Mouse (Mus musculus) layer of hippocampus, postnatal 25 days (tissue): Measurements from ENCODE around the gene Ccdc125. TPM values are rescaled to one million over a fixed set of nuclear protein-coding genes. Genes with fewer than 3 reads are reported as not detected.

Experiments
- DNase-seq, 2 experiments: peaks; one replicate each; pipeline ENCODE4 v3.0.0; 2022; ENCODE audit warnings: mixed read lengths in 2 of 2, low spot score in 1 of 2; ENCODE audit errors: extremely low spot score in 1 of 2
- total RNA-seq, 2 experiments: library from RNA; stranded (reverse); gene quantifications; 2 replicates each; pipeline ENCODE4 v1.2.3; 2021

Ccdc125 gene
- under 1 TPM; 0.17 to 0.42 TPM for total RNA-seq

DNA sequence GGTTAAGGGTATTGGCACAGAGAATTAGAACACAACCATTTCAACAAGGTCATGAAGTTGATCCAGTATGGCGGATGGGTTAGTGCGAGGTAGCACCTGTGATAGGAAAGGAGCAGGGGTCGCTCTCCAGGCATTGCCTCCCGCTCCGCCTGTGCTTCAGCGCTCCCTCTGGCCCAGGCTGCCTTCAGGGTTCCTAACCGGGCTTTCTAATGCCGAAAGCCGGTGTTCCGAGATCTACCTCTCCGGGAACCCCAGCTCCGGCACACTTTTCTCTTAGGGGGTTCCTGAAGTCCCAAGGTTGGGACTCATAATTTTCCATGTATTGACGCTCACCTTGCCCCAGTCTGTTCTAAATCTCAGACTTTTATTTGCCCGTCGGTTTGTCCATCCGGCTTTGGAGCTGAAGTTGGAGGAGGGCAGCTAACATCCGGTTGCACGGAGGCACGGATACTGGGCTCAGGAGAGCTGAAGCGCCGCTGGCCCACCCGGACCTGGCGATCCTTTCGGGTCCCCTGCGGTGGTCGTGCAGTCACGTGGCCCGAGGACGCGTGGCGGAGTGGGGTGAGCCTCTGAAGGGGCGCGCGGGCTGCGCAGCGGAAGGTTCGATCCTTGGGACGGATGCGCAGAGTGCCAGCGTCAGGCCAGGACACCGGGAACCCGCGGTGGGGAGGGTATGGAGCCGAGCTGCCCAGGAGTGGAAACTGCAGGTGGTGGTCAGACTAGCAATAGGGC is at the start of gene Ccdc125:
Gene Ccdc125, plus strand, starts transcription at position 427 of the 732 bp plus-strand sequence.
- no peak for DNase-seq

DNA sequence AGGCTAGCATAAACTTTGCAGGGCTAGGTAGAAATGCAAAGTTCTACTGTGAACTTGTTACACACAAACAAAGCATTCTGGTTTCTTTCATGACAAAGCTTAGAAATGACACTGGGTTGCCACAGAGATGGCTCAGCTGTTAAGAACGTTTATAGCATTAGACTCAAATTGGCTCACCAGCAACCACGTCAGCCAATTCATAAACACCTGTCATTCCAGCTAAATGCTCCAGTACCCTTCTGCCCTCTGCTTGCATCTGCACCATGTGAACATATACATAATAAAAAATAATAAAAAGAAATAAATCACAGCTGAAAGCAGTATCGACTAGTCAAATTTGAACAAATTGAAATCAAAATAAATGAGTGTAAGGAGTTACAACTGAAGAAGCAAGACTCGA is 47.3 kb upstream of the Ccdc125 start:
- no peak for DNase-seq

DNA sequence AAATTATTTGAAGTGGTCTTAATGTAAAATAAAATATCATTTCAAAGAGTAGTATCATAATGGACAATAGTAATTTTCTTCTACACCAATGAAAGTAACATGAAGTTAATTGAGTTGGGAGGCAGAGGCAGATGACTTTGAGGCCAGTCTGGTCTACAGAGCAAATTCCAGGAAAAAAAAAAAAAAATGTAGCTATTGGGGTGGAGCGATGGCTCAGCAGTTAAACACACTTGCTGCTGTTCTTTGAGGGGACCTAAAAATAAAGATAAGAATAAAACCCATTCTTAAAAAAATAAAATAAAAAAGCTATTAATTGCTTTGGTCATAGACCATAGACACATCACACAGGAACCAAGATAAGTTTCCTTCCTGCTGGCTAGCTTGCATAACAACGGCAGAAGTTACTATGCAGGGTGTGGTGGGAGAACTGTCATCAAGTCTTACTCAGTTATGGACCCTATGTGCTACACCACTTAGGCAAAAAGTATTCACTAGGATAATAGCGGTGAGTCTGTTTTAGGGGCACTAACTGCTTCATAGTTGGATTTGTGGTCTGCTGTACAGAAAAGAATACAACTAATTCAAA is 35.3 kb upstream of the Ccdc125 start:
- no peak for DNase-seq

DNA sequence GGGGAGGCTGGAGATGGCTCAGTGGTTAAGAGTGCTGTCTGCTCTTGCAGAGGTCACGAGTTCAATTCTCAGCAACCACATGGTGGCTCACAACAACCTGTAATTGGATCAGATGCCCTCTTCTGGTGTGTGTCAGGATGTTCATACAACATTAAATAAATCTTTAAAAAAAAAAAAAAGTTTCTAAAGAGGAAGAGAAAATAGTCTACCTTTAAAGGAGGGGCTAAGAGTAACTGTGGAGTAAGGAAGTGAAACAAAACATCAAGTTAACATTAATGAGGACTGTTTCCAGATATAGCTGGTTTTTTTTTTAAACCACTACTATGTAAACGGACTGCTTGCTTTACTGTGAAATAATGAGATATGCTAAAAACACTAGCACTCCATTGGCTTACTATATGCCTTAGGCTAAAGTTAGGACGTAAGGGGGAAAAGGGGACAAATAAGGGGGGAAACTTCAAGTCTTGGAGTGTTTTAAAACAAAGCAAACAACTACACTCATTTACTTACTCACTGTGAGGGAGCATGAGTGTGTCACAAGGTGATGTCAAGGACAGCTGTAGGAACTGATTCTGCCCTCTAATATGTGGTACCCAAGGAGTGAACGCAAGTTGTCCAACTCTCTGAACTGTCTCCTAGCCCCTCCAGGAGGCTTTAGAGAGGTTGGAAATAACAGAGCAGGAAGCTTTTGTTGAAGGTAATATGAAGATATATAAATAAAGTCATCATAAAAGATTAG is 26.9 kb upstream of the Ccdc125 start:
- no peak for DNase-seq

DNA sequence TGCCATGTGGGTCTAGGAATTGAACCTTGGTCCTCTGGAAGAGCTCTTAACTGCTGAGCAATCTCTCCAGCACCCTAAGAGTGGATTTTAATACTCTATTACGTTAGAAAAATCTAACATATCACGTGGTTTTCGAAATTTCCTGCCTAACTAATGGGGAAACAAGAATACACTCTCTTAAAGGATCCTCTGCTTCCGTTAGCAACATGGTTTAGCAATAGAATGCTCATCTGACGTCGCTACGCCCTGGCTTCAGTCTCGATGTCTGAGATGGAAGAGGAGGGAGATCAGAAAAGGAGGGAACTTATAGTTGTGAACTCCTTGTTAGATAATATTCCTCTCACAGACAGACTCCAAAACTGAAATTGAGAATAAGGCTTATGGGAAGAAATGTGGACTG is 21.3 kb upstream of the Ccdc125 start:
- no peak for DNase-seq

DNA sequence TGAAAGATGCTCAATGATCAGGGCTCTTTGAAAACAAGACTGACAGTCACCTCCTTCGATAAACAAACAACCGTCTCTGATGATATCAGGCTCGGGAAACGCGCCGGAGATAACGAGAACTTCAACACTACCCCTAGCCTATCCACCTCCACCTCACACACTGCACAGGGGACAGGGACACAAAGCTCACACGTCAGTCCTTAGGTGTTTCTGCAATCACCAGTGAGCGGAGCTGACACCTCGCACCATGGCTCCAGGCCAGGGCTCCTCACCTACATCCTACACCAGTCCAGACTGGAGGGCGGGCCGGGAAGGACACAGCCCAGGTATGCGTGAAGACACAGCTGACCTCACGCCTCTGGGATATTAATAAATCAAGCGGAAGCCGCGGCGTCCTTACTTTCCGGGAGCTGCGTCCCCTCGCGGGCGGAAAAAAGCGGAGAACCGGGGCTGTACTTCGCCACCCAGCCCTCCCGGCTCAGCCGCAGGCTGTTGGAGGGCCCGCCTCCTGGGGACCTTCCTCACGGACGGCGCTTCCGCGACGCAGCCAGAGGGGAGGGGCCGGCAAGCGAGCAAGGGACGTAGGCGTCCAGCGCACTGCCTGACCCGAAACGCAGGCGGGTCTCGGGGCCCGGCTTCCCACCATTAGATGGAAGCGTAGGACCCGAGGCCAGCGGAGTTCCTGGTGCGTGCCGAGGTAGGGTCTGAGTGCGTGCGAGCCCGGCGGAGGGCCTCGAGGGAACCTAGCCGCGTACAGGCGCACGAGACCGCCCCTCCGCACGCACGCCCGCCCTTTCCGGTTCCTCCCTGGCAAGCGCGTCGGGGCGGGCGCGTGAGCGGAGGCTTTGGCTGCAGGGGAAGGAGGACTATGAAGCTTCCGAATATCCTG is 18.7 kb upstream of the Ccdc125 start, which contains the start of the genes Ak6 and Rad17:
Gene Ak6, plus strand, starts transcription at position 430 of the 889 bp plus-strand sequence.
Gene Rad17, minus strand, starts transcription at position 502 of the 889 bp plus-strand sequence.
- DNase-seq = peak; percentile 98

DNA sequence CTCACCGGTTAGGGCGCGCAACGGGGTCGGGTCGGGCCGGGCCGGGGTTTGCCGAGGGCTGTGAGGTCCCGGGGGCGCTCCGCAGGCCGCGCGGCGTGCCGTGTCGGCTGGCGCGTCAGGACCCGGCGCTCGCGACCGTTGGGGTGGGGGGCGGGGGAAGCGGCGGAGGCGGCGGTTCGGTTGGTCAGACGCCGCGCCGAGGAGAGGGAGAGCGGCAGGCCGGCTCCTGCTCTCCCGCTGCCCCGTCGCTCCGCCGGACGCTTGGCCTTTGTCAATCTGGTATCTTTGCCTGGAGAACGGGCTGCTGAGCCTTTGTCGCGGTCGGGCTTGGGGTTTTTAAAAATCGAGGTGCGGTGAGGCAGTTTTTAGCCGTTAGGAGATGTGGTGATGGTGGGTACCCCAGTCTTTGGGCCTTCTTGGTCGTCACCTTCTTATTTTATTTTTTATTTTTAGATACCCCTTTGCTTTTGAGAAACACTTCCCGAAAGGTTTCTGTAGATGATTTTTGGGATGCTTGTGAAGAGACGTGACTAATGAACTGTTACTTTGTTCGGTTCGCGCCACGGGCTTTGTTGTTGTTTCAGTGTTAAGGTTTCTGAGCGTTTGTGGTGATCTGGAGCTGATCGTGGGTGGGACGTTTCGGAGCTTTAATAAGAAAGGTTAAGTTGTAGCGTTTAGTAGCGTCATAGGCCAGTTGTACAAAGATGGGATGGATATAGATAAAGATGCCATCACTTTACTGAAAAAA is 17.9 kb upstream of the Ccdc125 start, which contains the start of gene Taf9:
Gene Taf9, plus strand, starts transcription at position 141 of the 748 bp plus-strand sequence.
- DNase-seq = no peak

DNA sequence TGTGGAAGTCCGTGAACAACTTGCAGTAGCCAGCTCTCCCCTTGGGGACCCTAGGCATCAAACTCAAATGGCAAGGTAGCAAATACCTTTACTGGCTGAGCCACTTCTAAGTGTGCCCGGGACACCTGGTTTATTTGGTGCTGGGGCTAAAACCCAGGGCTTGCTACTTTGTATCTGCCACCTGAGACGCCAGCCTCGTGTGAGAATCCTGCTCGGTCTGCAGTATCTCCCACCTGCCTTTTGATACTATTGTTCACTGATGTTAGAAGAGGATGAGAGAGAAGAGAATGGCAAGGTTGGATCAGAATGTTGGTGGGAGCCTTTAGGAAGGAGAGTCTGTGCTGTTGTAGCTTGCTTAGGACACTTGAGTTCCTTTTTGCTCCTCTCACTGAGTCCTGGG is 11.4 kb upstream of the Ccdc125 start:
- no peak for DNase-seq

DNA sequence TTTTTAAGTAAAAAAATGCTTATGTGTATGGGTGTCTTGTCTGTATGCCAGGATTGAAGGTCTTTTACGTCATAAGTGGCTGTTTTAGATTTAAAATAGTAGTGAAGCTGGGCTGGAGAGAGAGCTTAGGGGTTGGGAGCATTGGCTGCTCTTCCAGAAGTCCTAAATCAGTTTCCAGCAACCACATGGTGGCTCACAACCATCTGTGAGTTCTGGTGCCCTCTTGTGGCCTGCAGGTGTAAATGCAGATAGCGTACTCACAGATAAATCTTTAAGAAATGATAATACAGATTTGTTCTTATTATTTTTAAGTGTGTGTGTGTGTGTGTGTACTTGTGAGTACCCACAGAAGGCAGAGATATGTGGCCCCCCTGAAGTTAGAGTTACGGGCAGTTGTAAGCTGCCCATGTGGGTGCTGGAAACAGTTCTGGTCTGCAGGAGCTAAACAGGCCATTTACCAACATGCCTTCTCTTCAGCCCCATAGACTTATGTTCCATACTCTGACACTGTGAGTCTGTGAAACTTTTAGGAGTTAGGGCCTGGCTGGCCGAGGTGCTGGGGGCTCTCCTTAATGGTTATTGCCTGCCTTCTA is 9.6 kb upstream of the Ccdc125 start:
- peak; percentile 12 to 57 for DNase-seq

DNA sequence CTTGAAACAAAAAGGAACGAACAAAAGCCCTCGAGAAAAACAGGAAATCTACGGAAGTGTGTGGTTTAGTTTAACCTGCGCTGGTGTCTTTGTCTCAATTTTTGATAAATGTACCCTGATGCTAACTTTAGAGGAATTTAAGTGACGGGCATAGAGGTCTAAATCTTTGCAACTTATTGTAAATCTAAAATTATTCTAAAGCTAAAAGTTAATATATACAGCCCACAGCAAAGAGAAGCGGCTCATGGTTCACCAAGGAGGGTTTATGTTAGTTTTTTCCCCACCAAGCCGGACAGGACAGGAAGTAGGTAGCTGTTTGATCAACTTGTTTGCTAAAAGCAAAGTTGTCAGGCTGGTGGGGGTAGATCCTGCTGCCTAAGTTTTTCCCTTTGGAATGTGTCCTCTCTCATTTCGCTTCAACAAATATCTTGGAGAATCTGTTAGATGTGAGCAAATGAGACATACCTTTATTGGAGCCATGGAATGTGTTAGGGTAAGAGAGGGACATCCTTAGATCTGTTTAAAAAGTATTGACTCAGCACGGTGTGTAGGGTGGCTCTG is 744 bp downstream of the Ccdc125 start:
- DNase-seq = no peak

DNA sequence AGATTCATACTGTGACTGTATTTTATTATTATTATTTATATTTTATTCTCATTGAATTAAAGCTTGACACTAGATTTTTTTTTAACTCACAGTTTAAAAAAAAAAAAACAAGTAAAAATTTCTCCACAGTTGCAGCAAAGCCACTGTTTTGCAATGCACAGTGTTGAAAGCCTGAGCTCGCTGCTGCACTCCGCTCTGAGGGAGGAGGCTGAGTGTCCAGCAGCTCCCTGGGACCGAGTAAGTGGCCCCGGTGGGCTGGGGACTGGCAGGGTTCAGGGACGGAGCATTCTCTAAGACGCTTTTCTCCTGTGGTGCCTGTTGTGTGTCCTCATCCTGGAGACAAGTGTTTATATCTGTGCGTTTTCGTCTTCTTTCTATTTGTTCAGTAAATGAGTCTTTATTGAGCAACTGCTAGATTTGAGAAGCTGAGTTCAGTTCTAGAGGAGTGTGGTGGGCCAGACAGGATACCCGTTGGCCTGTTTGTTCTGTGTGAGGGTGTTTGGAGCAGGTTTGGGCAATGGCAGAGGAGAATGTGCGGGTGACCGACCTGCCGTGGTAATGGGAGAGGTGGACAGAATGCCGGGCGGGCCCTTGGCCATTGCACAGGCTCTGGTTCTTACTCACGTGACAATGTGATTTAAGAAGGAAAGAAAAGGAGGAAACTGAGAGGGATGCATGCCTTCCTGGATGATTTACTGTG is 6.6 kb downstream of the Ccdc125 start:
- DNase-seq = no peak

DNA sequence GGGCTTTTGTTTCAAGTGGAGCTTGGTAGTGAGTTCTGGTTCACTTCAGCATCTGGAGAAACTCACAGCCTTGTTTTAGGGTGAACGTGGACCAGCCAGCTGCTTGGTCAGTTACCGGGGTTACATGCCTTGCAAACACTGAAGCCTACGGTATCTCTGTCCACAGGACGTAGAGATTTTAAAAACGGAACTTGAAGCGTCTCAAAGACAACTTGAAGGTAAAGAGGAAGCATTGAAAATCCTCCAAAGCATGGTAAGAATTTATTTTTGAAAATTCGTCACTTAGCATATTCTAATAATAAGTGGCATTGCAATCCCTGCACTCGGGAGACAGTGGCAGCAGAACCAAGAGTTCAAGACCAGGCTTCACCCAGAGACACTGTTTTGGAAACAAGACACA is 12.1 kb downstream of the Ccdc125 start:
- no peak for DNase-seq

DNA sequence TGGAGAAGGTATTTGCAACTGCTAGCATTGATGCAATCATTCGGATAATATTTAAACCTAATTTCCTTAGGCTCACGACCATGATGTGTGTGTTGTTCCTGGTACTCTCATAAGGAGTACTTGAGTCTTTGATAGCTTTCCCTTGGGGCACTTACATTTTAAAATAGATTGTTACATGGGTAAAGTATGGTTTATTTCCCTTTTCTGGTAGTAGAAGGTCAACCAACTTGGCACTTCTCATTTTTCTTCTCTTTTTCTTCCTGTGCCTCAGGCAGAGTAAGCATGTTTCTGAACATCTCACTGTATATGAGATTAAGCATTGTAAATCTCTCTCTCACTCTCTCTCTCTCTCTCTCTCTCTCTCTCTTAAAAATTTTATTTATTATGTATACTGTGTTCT is 13.3 kb downstream of the Ccdc125 start:
- no peak for DNase-seq

DNA sequence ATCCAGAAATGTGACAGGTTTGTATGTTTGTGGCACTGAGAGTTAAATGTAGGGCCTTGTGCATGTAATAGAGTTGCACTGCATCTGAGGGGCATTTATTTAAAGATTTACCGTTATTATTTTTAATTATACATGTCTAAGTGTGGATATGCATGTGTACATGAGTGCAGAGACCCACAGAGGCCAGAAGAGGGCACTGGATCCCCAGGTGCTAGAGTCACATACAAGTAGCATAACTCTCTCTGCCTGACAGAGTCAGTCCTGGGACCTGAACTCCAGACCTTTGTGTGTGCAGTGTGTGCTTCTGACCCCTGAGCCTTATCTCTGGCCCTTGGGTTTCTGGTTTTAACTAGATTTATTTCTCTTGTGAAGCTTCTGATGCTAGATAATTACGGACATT is 14.8 kb downstream of the Ccdc125 start:
- no peak for DNase-seq

DNA sequence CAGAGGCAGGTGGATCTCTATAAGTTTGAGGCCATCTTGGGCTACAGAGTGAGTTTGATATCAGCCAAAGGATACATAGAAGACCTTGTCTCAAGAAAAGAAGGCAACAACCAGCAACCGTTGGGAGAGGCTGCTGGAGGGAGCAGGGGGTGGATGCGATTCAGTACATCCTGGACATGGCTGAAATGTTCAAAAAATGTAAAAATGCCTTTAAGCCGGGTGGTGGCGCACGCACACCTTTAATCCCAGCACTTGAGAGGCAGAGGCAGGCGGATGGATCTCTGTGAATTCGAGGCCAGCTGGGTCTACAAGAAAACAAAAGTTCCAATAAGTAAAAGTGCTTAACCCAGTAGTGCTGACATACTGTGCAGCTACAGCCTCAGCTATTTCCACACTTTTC is 18.0 kb downstream of the Ccdc125 start:
- DNase-seq = no peak

DNA sequence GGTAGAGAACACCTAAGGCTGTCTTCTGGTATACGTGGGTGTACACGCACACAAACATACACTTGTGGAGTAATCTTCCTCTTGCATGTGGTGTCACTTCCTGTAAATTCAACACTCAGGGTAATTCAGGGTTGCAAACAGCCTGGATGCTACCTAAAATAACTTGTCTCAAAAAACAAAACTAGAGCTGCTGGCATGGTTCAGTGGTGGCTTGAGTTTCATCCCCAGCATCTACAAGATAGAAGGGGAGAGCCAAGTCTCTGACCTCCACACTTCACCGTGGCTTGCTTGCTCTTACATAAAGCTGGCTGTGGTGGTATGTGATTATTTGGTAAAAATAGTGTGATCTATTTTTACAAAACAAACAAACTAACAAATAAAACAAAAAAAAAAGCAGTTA is 28.0 kb downstream of the Ccdc125 start:
- no peak for DNase-seq

DNA sequence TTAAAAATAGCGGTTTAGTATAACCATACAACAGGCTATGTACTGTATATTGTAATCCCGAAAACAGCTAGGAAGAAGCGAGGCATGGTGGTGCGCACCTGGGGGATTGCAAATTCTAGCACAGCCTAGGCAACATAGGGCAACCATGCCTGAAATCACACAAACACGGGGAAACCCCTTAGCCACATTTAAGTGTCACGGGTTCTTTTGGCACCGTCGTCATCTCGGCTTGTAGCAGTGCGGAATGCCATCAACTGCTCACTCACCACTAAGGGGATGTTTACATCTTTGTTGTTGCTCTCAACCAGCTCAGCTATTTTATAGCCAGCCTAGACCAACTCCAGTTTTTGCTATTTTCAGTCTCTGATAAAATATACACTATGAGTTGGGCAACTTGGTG is 29.3 kb downstream of the Ccdc125 start:
- no peak for DNase-seq

DNA sequence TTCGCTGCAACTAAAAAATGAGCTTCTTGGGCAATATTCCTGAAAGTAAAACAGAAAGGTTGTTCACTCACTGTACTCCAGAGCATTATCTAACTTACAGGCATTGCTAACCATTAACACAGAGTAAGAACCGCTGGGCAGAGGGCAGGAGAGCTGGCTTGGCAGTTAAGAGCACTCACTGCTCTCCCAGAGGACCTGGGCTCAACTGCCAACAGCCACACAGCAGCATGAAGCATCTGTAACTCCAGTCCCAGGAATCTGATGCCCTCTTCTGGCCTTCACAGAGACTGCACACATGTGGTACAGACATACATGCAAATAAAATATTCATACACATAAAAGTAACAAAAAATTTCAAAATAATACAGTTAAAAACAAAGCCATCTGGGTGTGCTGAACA is 34.0 kb downstream of the Ccdc125 start:
- DNase-seq = no peak
